Mouse (Mus musculus): ENCODE measurements around the gene Sfta2.

DNA sequence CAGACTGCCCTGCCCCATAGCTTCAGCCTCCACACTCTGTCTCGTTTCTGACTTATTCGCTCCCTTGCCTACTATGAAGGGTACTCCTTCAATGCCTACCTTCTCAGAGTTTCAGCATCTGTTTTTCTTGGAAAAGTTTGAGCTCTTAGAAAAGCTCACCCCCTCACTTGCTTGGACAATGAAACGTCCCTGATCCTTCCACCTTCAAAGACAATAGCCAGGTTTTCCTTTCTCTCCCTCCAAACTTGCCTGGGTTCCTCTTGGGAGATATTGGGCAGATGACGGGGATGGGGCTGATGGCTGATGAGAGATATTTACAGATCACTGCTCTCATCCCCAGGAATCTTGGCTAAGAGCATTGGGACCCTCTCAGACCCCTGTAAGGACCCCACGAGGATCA is 47.0 kb upstream of the Sfta2 start:
- TF ChIP-seq CTCF (IDR thresholded peaks at IDR 0.05; ENCODE audit: low read depth) (no peak), EP300 (IDR thresholded peaks at IDR 0.05; ENCODE audit: low read depth) (no peak)

Data from liver, embryonic 14.5 days (tissue).